Mouse (Mus musculus) stomach, embryonic 16.5 days (tissue): ENCODE measurements around the gene Homez. TPM values are rescaled to one million over a fixed set of nuclear protein-coding genes. Genes with fewer than 3 reads are reported as not detected.

Experiments
- ATAC-seq: fragments of 200-750 bp; cut with Nextera tagmentation; 2 replicates; pipeline ENCODE4 v1.8.0; 2017; ENCODE audit warnings: moderate number of reproducible peaks, moderate TSS enrichment; ENCODE audit not compliant: insufficient read depth, low FRiP score
- H3K27ac ChIP-seq: fragments of 300-500 bp; sonication (generic); 2 replicates; pipeline ENCODE4 v1.5.1; 2014; ENCODE audit warnings: low read length
- H3K27me3 ChIP-seq: fragments of 300-500 bp; sonication (generic); 2 replicates; pipeline ENCODE4 v1.6.1; 2014; ENCODE audit warnings: low read length, control low read depth, mixed read lengths; ENCODE audit not compliant: control insufficient read depth, insufficient read depth
- H3K36me3 ChIP-seq: fragments of 300-500 bp; sonication (generic); 2 replicates; pipeline ENCODE4 v1.6.1; 2014; ENCODE audit warnings: low read length; ENCODE audit not compliant: control insufficient read depth, insufficient read depth
- H3K4me1 ChIP-seq: fragments of 300-500 bp; sonication (generic); 2 replicates; pipeline ENCODE4 v1.6.1; 2014; ENCODE audit warnings: low read length, control low read depth, mixed read lengths; ENCODE audit not compliant: control insufficient read depth, insufficient read depth
- H3K4me2 ChIP-seq: fragments of 300-500 bp; sonication (generic); 2 replicates; pipeline ENCODE4 v1.6.1; 2014; ENCODE audit warnings: low read depth, low read length, mixed read lengths
- H3K4me3 ChIP-seq: fragments of 300-500 bp; sonication (generic); replicated peaks from 2 replicates; pipeline ENCODE4 v1.5.1; 2014; ENCODE audit warnings: mild to moderate bottlenecking, low read length
- H3K9ac ChIP-seq: fragments of 300-500 bp; sonication (generic); 2 replicates; pipeline ENCODE4 v1.6.1; 2014; ENCODE audit warnings: low read length
- H3K9me3 ChIP-seq: fragments of 300-500 bp; sonication (generic); replicated peaks from 2 replicates; pipeline ENCODE4 v1.6.1; 2016; ENCODE audit warnings: low read length, control low read depth; ENCODE audit not compliant: control insufficient read depth
- WGBS: fragments of 180-500 bp; shearing (Covaris S2); extraction: QIAGEN DNeasy Blood & Tissue Kit; methylation state at CpG from one replicate; pipeline ENCODE4 v1.1.7; 2014; 5-methylcytosine and 5-hydroxymethylcytosine counted together
- polyA plus RNA-seq: library from polyadenylated mRNA; unstranded; fragments of >200 nt; fragmentation: Nextera tagmentation; extraction: Ambion mirVana; gene quantifications from 2 replicates; pipeline ENCODE4 v1.2.1, GENCODE M21; 2015

Gene Homez
- polyA plus RNA-seq, 1 experiment from 2014 or later, result 8.6 TPM

DNA sequence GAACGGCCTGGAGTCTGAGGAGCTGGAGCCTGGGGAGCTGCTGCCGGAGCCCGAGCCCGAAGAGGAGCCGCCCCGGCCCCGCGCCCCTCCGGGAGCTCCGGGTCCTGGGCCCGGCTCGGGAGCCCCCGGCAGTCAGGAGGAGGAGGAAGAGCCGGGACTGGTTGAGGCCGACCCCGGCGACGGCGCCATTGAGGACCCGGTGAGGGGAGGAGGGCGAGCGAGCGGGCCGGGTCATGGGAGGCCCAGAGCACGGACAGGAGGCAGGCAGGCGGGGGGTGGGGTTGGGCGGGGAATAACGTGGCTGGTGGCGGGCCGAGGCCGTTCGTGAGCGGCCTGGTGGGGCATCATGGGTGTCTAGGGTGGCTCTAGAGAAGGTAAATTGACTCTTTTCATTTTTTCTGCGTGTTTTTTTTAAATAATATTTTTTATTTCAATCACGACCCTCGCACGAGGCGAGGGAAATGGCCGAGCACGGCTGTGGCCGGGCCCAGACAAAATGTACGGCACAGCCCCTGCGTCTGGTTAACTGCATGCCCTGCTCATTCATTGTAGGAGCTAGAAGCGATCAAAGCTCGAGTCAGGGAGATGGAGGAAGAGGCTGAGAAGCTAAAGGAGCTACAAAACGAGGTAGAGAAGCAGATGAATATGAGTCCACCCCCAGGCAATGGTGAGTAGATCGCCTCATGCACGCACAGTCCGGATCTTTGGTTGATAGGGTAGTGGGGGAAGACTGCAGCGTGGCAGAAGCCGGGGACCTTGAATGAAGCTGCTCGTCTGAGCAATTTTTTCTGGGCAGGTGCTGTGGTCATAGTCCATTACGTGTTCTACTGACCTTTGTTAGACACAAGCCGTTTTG is 23.8 kb upstream of the Homez start:
- H3K4me3 ChIP-seq, result peak overlapping the region; percentile 89
- WGBS, result under 1% methylated on average over 54 of the region's 54 CpGs
- peak overlapping the region; percentile 94 for H3K27ac ChIP-seq
- peak overlapping the region; percentile 100 for H3K9ac ChIP-seq
- H3K4me1 ChIP-seq, result peaks cover 12% of the 10 kb centered on the region; the same call in 1 of the 2 replicates
- H3K36me3 ChIP-seq, result peaks cover 17% of the 10 kb centered on the region
- no peaks in the 10 kb centered on the region for H3K9me3 ChIP-seq
- no peaks in the 10 kb centered on the region for H3K27me3 ChIP-seq
- peak overlapping the region; percentile 72 for H3K4me2 ChIP-seq
- peak; percentile 59 for ATAC-seq

GRCm38 (mm10) chr14:54893651-54894181 is 23.0 kb upstream of the Homez start:
- H3K27me3 ChIP-seq, result no peaks in the 10 kb centered on the region
- peaks cover 17% of the 10 kb centered on the region for H3K36me3 ChIP-seq
- peak overlapping the region; percentile 100 for H3K9ac ChIP-seq
- peak overlapping the region; percentile 94 for H3K27ac ChIP-seq
- H3K4me2 ChIP-seq, result peak overlapping the region; percentile 53
- ATAC-seq, result peak; percentile 99
- peak overlapping the region; percentile 89 for H3K4me3 ChIP-seq
- WGBS, result under 1% methylated on average over 38 of the region's 38 CpGs
- H3K9me3 ChIP-seq, result no peaks in the 10 kb centered on the region
- peaks cover 12% of the 10 kb centered on the region; the same call in 1 of the 2 replicates for H3K4me1 ChIP-seq

- H3K4me3 ChIP-seq, result peak within 1 kb of the TSS; percentile 53
- peak within 1 kb of the TSS; percentile 53 for H3K4me2 ChIP-seq
- peaks cover 13% of the 10 kb centered on the region for H3K36me3 ChIP-seq
- WGBS, result 93% methylated on average over 3 of the region's 3 CpGs
- peak within 1 kb of the TSS; percentile 81 for H3K27ac ChIP-seq
- H3K27me3 ChIP-seq, result no peaks in the 10 kb centered on the region
- H3K9ac ChIP-seq, result peak within 1 kb of the TSS; percentile 62; the same call in 1 of the 2 replicates
- H3K4me1 ChIP-seq, result peaks cover 13% of the 10 kb centered on the region
- ATAC-seq, result no peak
- H3K9me3 ChIP-seq, result no peaks in the 10 kb centered on the region
These were observed 21.4 kb upstream of the Homez start, which contains the start of gene Pabpn1 for GRCm38 (mm10) chr14:54892200-54892599. Gene Pabpn1, plus strand, starts transcription at chr14:54892500.

DNA sequence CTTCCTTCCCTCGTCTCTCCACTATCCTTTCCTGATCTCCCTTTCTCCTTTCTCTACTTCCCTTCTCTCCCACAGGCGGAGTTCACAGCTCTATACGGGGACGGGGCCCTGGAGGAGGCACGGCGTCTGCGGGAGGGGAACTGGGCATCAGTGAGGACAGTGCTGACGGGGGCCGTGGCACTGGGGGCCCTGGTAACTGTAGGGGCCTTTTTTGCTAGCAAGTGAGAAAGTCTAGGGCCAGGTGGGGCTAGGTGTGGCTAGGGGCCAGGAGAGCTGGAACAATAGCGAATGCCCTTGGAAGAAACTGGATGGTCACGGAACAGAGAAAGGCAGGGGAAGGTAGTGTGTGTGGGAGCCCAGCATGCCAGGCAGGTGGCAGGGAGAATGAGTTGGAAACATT is 14.5 kb upstream of the Homez start:
- H3K27ac ChIP-seq, result no peak overlapping the region
- peaks cover 7% of the 10 kb centered on the region; the same call in 1 of the 2 replicates for H3K36me3 ChIP-seq
- ATAC-seq, result no peak
- 74% methylated on average over 11 of the region's 11 CpGs for WGBS
- peaks cover 25% of the 10 kb centered on the region for H3K4me1 ChIP-seq
- peak overlapping the region; percentile 74; the same call in 1 of the 2 replicates for H3K4me2 ChIP-seq
- no peaks in the 10 kb centered on the region for H3K9me3 ChIP-seq
- no peaks in the 10 kb centered on the region for H3K27me3 ChIP-seq
- H3K9ac ChIP-seq, result peak overlapping the region; percentile 46; the same call in 1 of the 2 replicates
- H3K4me3 ChIP-seq, result no peak overlapping the region; the same call in 1 of the 2 replicates

DNA sequence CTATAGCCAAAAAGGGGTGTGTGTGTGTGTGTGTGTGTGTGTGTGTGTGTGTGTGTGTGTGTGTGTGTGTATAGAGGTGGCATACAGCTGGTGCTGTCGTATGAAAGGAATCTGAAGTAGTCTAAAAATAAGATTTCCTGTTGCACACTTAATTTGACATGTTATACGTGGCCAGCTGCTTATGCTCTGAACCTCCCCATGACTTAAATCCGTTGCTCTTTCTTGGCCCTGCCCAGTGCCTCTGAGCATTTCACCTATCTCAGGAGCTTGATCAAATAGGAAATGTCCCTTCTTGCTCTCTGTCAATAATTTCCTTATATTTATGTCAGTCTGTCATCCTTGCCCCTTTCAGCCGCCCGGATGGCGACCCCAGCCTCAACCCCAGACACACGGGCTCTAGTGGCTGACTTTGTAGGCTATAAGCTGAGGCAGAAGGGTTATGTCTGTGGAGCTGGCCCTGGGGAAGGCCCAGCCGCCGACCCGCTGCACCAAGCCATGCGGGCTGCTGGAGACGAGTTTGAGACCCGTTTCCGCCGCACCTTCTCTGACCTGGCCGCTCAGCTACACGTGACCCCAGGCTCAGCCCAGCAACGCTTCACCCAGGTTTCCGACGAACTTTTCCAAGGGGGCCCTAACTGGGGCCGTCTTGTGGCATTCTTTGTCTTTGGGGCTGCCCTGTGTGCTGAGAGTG is 13.4 kb upstream of the Homez start:
- H3K4me3 ChIP-seq, result peak overlapping the region; percentile 70
- H3K9ac ChIP-seq, result peak overlapping the region; percentile 90
- 18% methylated on average over 21 of the region's 21 CpGs for WGBS
- peaks cover 7% of the 10 kb centered on the region; the same call in 1 of the 2 replicates for H3K36me3 ChIP-seq
- ATAC-seq, result peak; percentile 19; the same call in 1 of the 2 replicates
- peaks cover 25% of the 10 kb centered on the region for H3K4me1 ChIP-seq
- H3K4me2 ChIP-seq, result peak overlapping the region; percentile 74
- no peaks in the 10 kb centered on the region for H3K9me3 ChIP-seq
- no peaks in the 10 kb centered on the region for H3K27me3 ChIP-seq
- H3K27ac ChIP-seq, result peak overlapping the region; percentile 97

- H3K27ac ChIP-seq, result peak within 1 kb of the TSS; percentile 97
These were observed 12.6 kb upstream of the Homez start, which contains the start of the genes Bcl2l2 and Gm20521 for GRCm38 (mm10) chr14:54883154-54884021. Gene Bcl2l2, plus strand, starts transcription at chr14:54883377. Gene Gm20521, plus strand, starts transcription at chr14:54883441.

DNA sequence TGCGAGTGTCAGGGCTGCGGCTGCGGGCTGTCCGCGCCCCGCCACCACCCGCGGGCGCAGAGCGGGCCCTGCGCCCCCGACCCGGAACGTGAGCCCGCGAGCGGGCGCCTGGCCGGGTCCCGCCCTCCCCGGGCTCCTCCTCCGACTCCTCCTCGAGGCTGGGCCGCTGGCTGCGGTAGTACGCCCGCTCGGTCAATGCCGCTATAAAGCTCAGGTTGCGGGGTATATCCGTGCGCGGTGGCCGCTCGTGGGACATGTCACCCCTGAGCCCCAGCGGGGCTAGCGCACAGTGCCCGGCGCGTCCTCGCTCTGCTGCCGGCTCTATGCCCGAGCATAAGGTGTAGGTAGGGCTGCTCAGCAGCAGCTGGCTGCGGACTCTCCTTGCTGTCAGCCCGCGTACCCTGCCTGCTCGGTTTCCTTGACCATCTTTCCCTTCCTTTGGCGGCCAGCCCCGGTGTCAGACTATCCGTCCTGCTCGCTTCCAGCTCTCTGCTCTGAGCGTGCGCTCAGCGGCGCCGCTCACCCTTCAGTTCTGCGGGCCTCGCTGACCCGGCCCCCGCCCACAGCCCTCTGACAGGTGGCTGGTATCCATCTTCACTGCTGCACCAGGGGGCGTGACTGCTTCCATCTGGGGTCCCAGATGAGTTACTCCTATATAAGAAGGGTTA is 6.4 kb upstream of the Homez start, which contains the start of gene Ppp1r3e:
Gene Ppp1r3e (minus strand): TSS at position 503 of the 668 bp plus-strand sequence.
- peak within 1 kb of the TSS; percentile 75 for H3K27ac ChIP-seq
- H3K4me2 ChIP-seq, result peak within 1 kb of the TSS; percentile 99
- peak within 1 kb of the TSS; percentile 88 for H3K9ac ChIP-seq
- H3K27me3 ChIP-seq, result no peaks in the 10 kb centered on the region
- under 1% methylated on average over 61 of the region's 61 CpGs for WGBS
- H3K9me3 ChIP-seq, result no peaks in the 10 kb centered on the region
- peak within 1 kb of the TSS; percentile 76 for H3K4me3 ChIP-seq
- ATAC-seq, result peak; percentile 85
- no peaks in the 10 kb centered on the region for H3K36me3 ChIP-seq
- H3K4me1 ChIP-seq, result peaks cover 6% of the 10 kb centered on the region

More at GRCm38 (mm10) chr14:54883154-54884021, 12.6 kb upstream of the Homez start, which contains the start of the genes Bcl2l2 and Gm20521:
- WGBS, result 1% methylated on average over 27 of the region's 27 CpGs
- H3K27me3 ChIP-seq, result no peaks in the 10 kb centered on the region
- H3K4me1 ChIP-seq, result peaks cover 25% of the 10 kb centered on the region
- ATAC-seq, result peak; percentile 90
- peak within 1 kb of the TSS; percentile 74 for H3K4me2 ChIP-seq
- peak within 1 kb of the TSS; percentile 70 for H3K4me3 ChIP-seq
- H3K36me3 ChIP-seq, result peaks cover 7% of the 10 kb centered on the region; the same call in 1 of the 2 replicates
- H3K9ac ChIP-seq, result peak within 1 kb of the TSS; percentile 90
- H3K9me3 ChIP-seq, result no peaks in the 10 kb centered on the region
